ENCODE assay signal across 19 mouse cellular contexts in genomic region chr7:132106891-132107290, GRCm38 (mm10). TPM values are rescaled to one million over a fixed set of nuclear protein-coding genes. Genes with fewer than 3 reads are reported as not detected.
DNase-seq lines count a peak whose midpoint lies in the region.
"Had no signal": no experiment of that assay in that cellular context is flagged by ENCODE, and none has a peak within 500 bp of the region (broad histone marks: within the 10 kb centered on the region; RNA-seq: fewer than 3 reads in every experiment).

No protein-coding gene starts in this region.

- intact Hi-C loops in left cerebral cortex, postnatal 14 days (cut with DNase I): no loop called here
- intact Hi-C loops in left cerebral cortex, postnatal 4 days (cut with DNase I): no loop called here
- intact Hi-C loops in left cerebral cortex, postnatal 36 days (cut with DNase I): no loop called here

- DNase-seq in heart, adult 11 months: peak; percentile 59
- DNase-seq in heart, postnatal 4 days: no peak
- DNase-seq in left cerebral cortex, postnatal 14 days (ENCODE audit: low spot score in 2 of 2): peak; percentile 41 to 63
- no peak for DNase-seq in left cerebral cortex, postnatal 4 days
- DNase-seq in left cerebral cortex, postnatal 36 days (ENCODE audit: low spot score in 2 of 2): peak; percentile 30 to 45
- DNase-seq in right cerebral cortex, postnatal 36 days (ENCODE audit: low spot score in 2 of 2): peak; percentile 35 to 49
- DNase-seq in adrenal gland, postnatal 36 days: no peak
- DNase-seq: adrenal gland, adult 8-10 months; cerebellum, adult 11 months; cerebellum, adult 9-10 months; gastrocnemius, postnatal 14 days; kidney, adult 8-10 months; kidney, postnatal 4 days; liver, embryonic 13.5 days; lung, adult 18-20 months; lung, postnatal 4 days; thymus, adult 2 months; thymus, postnatal 4 days had no signal

RNA-seq across cellular contexts. Expression of gene Cpxm2, which starts 47.6 kb away (rescaled TPM):
- total RNA-seq in heart, postnatal 4 days (2021): under 1 TPM; 0.34 to 0.48 TPM
- 1 to 10 TPM; 4.5 to 4.9 TPM for total RNA-seq in left cerebral cortex, postnatal 14 days (2021)
- total RNA-seq in left cerebral cortex, postnatal 4 days (2021): 1 to 10 TPM; 7.3 to 8.1 TPM
- total RNA-seq in left cerebral cortex, postnatal 36 days (2021): 1 to 10 TPM; 2.8 to 5.6 TPM
- 10 to 100 TPM; 14.3 to 17.2 TPM for total RNA-seq in adrenal gland, postnatal 36 days (2021)
- total RNA-seq: granulocyte monocyte progenitor cell, adult 5-6 weeks had no signal

Comparison
In these comparisons a context has a peak if more than half of its experiments do, and no peak if none do; other contexts are left out.
1. DNase-seq: peak in heart, adult 11 months (single experiment), left cerebral cortex, postnatal 14 days (2 of 2), left cerebral cortex, postnatal 36 days (2 of 2) and right cerebral cortex, postnatal 36 days (2 of 2); none in heart, postnatal 4 days (single experiment), left cerebral cortex, postnatal 4 days (single experiment) and adrenal gland, postnatal 36 days (0 of 2).